Mouse (Mus musculus): ENCODE data around the gene Pwwp2b. TPM values are rescaled to one million over a fixed set of nuclear protein-coding genes. Genes with fewer than 3 reads are reported as not detected.
A peak's percentile ranks its signal among the peaks of the same experiment; 100 is the strongest.

Gene Pwwp2b
- total RNA-seq, 2 experiments from 2014 or later: 11.7 to 12.3 TPM

- no peak for DNase-seq (ENCODE audit: low spot score in 2 of 2)
Observed at GRCm38 (mm10) chr7:139254626-139255025, 6.3 kb downstream of the Pwwp2b start.

- no peak for DNase-seq (ENCODE audit: low spot score in 2 of 2)
Observed at GRCm38 (mm10) chr7:139257752-139258542, 9.7 kb downstream of the Pwwp2b start.

GRCm38 (mm10) chr7:139264337-139264736 is 16.1 kb downstream of the Pwwp2b start:
- no peak for DNase-seq (ENCODE audit: low spot score in 2 of 2)

- no peak for DNase-seq (ENCODE audit: low spot score in 2 of 2)
Observed at GRCm38 (mm10) chr7:139265634-139266033, 17.4 kb downstream of the Pwwp2b start.

GRCm38 (mm10) chr7:139266431-139266830 is 18.1 kb downstream of the Pwwp2b start:
- DNase-seq (ENCODE audit: low spot score in 2 of 2): no peak

GRCm38 (mm10) chr7:139266886-139267870 is 18.9 kb downstream of the Pwwp2b start:
- DNase-seq (ENCODE audit: low spot score in 2 of 2): peak in 1 of 2 experiments; percentile 60

GRCm38 (mm10) chr7:139270738-139271137 is 22.5 kb downstream of the Pwwp2b start:
- DNase-seq (ENCODE audit: low spot score in 2 of 2): no peak

GRCm38 (mm10) chr7:139271871-139272270 is 23.6 kb downstream of the Pwwp2b start:
- DNase-seq (ENCODE audit: low spot score in 2 of 2): no peak

- no peak for DNase-seq (ENCODE audit: low spot score in 2 of 2)
Observed at GRCm38 (mm10) chr7:139272639-139273396, 24.5 kb downstream of the Pwwp2b start.

- DNase-seq (ENCODE audit: low spot score in 2 of 2): no peak
Observed at GRCm38 (mm10) chr7:139273397-139273719, 25.1 kb downstream of the Pwwp2b start.

- no peak for DNase-seq (ENCODE audit: low spot score in 2 of 2)
Observed at GRCm38 (mm10) chr7:139275586-139275985, 27.3 kb downstream of the Pwwp2b start.

- no peak for DNase-seq (ENCODE audit: low spot score in 2 of 2)
Observed at GRCm38 (mm10) chr7:139276150-139276549, 27.9 kb downstream of the Pwwp2b start.

GRCm38 (mm10) chr7:139277536-139277935 is 29.3 kb downstream of the Pwwp2b start:
- DNase-seq (ENCODE audit: low spot score in 2 of 2): no peak

GRCm38 (mm10) chr7:139279571-139279970 is 31.3 kb downstream of the Pwwp2b start:
- no peak for DNase-seq (ENCODE audit: low spot score in 2 of 2)

GRCm38 (mm10) chr7:139280044-139280443 is 31.8 kb downstream of the Pwwp2b start:
- DNase-seq (ENCODE audit: low spot score in 2 of 2): no peak

GRCm38 (mm10) chr7:139281195-139281594 is 32.9 kb downstream of the Pwwp2b start:
- no peak for DNase-seq (ENCODE audit: low spot score in 2 of 2)

GRCm38 (mm10) chr7:139282037-139282436 is 33.8 kb downstream of the Pwwp2b start:
- DNase-seq (ENCODE audit: low spot score in 2 of 2): no peak

- DNase-seq (ENCODE audit: low spot score in 2 of 2): no peak
Observed at GRCm38 (mm10) chr7:139285295-139285943, 37.1 kb downstream of the Pwwp2b start.

- no peak for DNase-seq (ENCODE audit: low spot score in 2 of 2)
Observed at GRCm38 (mm10) chr7:139288540-139288939, 40.3 kb downstream of the Pwwp2b start.

GRCm38 (mm10) chr7:139293350-139293749 is 45.1 kb downstream of the Pwwp2b start:
- DNase-seq (ENCODE audit: low spot score in 2 of 2): no peak

- DNase-seq (ENCODE audit: low spot score in 2 of 2): no peak
Observed at GRCm38 (mm10) chr7:139294076-139294475, 45.8 kb downstream of the Pwwp2b start.

All from adrenal gland, adult 18-20 months (tissue).